Mouse (Mus musculus) lung, adult 10 weeks (tissue): ENCODE measurements around the gene Kctd5. TPM values are rescaled to one million over a fixed set of nuclear protein-coding genes. Genes with fewer than 3 reads are reported as not detected.

ENCODE experiments used
- polyA plus RNA-seq: library from polyadenylated mRNA; stranded (reverse); fragments of 350-450 nt; fragmentation: Illumina TruSeq; extraction: RNeasy Lipid Tissue Mini Kit (QIAGEN cat#74804); gene quantifications from one replicate; pipeline ENCODE4 v1.2.3, GENCODE M21; 2014; ENCODE audit warnings: low read depth, low replicate concordance; ENCODE audit not compliant: insufficient read depth

Kctd5 gene
- polyA plus RNA-seq, result 16.7 TPM

DNA sequence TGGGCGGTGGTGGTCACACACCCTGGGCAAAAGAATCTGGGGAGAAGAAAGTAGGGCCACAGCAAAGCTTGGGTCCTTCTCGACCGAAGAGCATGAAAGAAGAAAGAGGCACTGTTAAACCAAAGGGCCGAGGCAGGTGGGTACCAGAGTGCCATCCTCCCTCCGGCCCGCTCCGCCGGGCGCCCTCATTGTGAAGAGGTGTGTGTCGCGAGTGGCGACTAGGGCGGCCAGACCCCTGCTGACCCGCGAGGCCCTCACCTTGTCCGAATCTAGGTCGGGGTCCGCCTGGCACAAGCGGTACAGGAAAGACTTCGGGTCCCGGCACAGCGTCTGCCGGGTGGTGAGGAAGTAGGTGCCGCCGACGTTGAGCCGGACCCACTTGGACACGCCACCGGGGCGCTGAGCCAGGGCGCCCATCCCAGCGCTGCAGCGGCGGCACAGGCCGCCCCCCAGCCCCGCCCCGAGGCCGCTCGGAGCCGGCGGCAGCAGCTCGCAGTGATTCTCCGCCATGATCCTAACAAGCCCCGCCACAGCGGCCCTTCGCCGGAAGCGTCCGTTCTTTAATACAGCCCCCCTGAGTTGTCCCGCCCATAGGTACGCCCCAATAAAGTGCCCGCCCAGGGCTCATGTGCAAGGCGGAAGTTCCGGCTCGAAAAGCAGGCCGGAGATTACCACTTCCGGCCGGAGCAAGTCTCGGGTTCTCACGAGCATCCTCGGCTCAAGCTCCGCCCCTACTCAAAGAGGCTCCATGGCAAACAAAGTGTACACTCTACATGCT lies at the start of gene Kctd5:
Gene Kctd5, minus strand, starts transcription at position 567 of the 778 bp plus-strand sequence.

DNA sequence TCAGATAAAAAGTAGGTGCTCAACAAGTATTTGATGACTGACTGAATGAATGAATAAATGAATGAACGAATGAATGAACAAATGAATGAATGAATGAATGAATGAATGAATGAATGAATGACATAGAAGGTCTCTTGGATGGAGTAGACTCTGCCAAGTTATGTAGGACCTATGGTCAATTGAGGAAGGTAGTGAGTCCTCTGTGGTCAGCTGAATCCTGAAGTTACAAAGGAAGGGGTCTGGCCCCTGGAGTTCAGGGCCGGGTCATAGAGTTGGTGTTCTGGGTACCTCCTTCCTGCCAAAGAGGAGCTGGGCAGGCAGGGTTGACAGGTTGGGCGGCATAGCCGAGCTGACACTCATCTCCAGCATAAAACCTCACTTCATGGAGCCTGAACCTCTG lies 35.4 kb downstream of the Kctd5 start, which contains the start of gene Prss27:
Gene Prss27, plus strand, starts transcription at position 301 of the 400 bp plus-strand sequence.

DNA sequence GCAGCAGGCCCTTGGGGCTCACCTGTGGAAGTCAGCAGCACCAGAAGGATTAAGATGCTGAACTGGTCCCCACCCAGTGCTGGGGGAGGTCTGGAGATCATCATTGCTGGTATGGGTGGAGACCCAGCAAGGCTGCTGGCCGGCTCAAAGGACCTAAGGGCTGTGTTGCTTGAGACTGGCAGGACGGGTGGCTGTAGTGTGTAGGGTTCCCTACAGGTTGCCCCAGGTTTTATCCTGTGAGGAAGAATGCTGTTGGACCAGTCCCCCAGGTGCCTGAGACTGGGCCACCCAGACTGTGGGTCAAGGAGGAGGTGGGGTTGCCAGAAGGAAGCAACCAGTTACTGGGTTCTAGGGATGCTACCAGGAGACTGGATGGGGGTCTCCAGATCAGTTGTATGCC lies 75.4 kb downstream of the Kctd5 start, which contains the start of gene Prss22:
Gene Prss22, minus strand, starts transcription at position 200 of the 400 bp plus-strand sequence.

Other genes with a start within 250 kb of the Kctd5 start
- gene Elob, start 244.3 kb downstream of the Kctd5 start, polyA plus RNA-seq, result 496 TPM
- gene Prss33, start 237.4 kb downstream of the Kctd5 start, polyA plus RNA-seq, result not detected
- gene Prss32, start 229.6 kb downstream of the Kctd5 start, polyA plus RNA-seq, result not detected
- 0.25 TPM for gene Prss41, start 229.3 kb downstream of the Kctd5 start, polyA plus RNA-seq
- not detected for gene Prss21, start 205.4 kb downstream of the Kctd5 start, polyA plus RNA-seq
- not detected for gene Dcpp1, start 192.6 kb downstream of the Kctd5 start, polyA plus RNA-seq
- gene Dcpp2, start 192.6 kb downstream of the Kctd5 start, polyA plus RNA-seq, result not detected
- gene Dcpp3, start 156.0 kb downstream of the Kctd5 start, polyA plus RNA-seq, result not detected
- not detected for gene Sbp, start 131.8 kb downstream of the Kctd5 start, polyA plus RNA-seq
- gene Sbpl, start 118.2 kb downstream of the Kctd5 start, polyA plus RNA-seq, result not detected
- gene Prss30, start 92.9 kb downstream of the Kctd5 start, polyA plus RNA-seq, result 0.35 TPM
- not detected for gene Prss22, start 75.4 kb downstream of the Kctd5 start, polyA plus RNA-seq
- gene Prss27, start 35.3 kb downstream of the Kctd5 start, polyA plus RNA-seq, result not detected
- gene Pdpk1, start 77.4 kb upstream of the Kctd5 start, polyA plus RNA-seq, result 7.9 TPM
- 22.0 TPM for gene Amdhd2, start 90.3 kb upstream of the Kctd5 start, polyA plus RNA-seq
- gene Atp6v0c, start 96.2 kb upstream of the Kctd5 start, polyA plus RNA-seq, result 301 TPM
- 2.4 TPM for gene Tbc1d24, start 132.1 kb upstream of the Kctd5 start, polyA plus RNA-seq
- gene Ntn3, start 136.0 kb upstream of the Kctd5 start, polyA plus RNA-seq, result 2.2 TPM
- 5.1 TPM for gene Tedc2, start 147.4 kb upstream of the Kctd5 start, polyA plus RNA-seq
- gene Ccnf, start 178.0 kb upstream of the Kctd5 start, polyA plus RNA-seq, result 0.92 TPM